Mouse (Mus musculus): ENCODE results near the gene Ranbp3.
A peak's percentile ranks its signal among the peaks of the same experiment; 100 is the strongest.
"Not testable (repeated sequence)": the region's sequence is repeated elsewhere in the genome, so short reads cannot be mapped to it uniquely, and the experiment has no call there.

The Ranbp3 gene

DNA sequence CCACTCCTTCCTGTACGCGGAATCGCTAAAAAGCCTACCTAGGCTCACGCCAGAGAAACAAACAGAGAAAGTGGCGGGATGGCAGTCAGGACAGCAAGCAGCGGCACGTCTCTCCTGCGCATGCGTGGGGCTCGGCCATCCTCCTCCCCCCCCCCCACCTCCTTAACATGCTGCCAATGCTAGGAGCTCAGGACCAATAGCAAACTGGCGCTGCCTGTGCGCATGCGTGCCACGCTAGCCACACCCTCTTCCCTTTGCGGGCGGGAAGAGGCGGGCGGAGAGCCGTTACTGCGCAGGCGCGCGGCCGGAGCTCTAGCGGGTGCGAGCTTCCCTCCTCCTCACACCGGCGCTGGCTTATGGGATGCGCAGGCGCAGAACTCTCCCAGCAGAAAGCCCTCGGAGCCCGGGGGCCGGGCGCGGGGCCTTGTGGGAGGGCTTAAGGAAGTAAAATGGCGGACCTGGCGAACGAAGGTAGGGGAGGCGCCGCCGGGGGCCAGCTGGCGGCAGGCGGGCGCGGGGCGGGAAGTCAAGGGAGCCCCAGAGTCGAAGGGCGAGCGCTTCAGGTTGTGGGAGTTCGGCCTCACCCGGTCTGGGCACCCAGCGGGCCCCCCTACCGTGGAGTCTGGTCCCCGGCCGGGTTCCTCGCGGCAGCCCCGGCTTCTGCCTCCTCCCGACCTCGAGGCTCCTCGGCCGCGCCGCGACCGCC is at the start of gene Ranbp3:
Gene Ranbp3, plus strand, starts transcription at position 354 of the 706 bp plus-strand sequence.
- peak; percentile 99 for DNase-seq (ENCODE audit: low spot score in 2 of 2)

DNA sequence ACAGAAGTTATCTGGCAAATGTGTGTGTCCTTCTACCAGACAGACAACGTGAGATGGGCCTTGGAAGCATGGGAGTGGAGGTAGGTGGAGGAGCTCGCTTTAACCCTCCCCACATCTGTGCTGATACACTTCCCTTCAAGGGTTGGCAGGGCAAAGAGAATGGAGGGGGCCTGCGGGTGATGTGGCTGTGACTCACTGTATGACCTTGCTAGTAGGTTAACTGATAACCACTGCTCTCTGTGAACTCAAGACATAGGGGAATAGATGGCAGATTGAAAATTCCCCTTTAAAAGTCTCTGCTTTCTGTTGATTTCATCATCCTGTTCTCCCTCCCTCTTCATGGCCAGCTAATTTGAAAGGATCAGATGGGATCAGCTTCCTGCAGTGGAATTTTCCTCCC is 47.6 kb upstream of the Ranbp3 start:
- DNase-seq (ENCODE audit: low spot score in 2 of 2) = no peak

DNA sequence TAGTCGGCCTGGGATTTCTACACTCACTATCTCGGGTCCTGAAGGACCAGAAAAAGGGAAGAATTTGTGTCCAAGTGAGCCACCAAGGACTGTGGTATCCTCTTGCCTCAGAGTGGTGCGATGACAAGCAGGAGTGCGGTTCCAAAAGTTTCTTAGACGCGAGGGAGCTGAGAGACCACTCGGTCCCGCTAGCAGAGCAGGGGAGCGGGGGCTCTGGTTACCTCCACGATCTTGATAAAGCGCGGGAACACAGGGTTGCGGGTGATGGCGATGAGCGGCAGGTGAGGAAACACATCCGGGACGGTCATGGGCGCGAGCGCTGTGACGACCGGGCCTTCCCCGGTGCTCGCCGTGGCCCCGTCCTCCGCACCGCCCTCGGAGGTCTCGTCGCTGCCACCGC is 46.8 kb upstream of the Ranbp3 start:
- DNase-seq (ENCODE audit: low spot score in 2 of 2) = no peak

DNA sequence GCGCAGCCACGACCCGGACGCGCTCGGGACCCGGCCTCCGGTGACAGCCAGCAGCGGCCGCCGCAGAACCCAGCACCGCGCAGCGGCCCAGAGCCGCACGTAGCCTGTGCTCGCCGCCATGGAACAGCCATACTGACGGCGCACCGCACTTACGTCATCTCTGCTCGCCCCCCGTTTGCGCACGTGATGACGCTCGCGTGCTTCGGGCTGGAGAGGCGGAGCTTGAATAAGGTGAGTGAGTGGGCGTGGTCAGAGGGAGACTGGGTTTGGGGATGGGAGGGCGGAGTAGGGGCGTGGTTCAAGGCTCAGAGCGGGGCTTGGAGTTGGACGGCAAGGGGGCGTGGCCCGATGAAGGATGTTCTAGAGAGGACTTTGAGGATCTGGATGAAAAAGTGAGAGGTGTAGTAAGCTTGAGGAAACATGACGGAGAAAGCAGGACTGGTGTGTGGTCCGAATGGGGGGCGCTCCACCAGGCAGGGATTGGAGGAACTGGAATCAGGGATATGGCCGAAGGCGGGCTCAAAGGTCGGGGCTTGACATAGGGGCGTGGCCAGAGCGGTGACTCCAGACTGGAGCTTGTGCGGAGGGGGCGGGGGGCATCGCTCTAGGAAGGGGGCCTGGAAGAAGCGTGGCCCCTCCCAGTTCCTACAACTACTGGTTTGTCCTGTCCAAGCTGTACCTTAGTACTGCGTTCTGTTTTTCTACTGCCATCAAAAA is 46.2 kb upstream of the Ranbp3 start, which contains the start of gene Lonp1:
Gene Lonp1, minus strand, starts transcription at position 134 of the 717 bp plus-strand sequence.
- peak; percentile 91 to 93 for DNase-seq (ENCODE audit: low spot score in 2 of 2)

DNA sequence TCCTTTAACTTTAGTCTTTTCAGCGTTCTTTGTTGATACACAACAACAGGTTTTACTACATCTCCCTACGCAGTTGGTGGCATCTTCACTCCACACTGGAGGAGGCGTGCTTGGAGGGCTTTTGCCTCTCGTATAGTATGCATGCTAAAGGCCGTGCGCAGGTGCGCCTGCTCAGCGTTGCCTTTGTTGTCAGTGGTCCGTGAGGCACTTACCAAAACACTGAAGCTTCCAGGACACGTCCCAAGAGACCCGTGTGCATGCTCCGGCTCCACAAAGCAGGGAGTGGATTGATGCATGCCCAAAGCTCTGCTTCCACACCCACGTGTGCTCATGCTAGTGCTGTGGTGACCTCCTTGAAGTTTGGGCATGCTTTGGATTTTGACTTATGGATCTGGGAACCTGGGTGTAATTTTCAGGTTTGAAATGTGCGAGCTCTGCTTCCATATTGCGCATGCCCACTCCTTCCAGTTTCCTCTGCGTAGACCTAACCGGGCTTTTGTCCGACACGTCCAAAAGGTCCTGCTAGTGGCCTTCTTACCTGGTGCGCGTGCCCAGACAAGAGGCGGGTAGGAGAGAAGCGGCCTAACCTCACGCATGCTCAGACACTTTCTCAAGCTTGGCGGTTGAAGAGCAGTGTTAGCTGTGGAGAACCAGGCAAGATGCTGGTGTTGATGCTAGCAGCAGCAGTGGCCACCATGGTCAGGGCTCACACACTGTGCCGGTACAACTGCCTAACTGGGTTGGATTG is 45.4 kb upstream of the Ranbp3 start, which contains the start of gene Catsperd:
Gene Catsperd, plus strand, starts transcription at position 614 of the 748 bp plus-strand sequence.
- no peak for DNase-seq (ENCODE audit: low spot score in 2 of 2)

DNA sequence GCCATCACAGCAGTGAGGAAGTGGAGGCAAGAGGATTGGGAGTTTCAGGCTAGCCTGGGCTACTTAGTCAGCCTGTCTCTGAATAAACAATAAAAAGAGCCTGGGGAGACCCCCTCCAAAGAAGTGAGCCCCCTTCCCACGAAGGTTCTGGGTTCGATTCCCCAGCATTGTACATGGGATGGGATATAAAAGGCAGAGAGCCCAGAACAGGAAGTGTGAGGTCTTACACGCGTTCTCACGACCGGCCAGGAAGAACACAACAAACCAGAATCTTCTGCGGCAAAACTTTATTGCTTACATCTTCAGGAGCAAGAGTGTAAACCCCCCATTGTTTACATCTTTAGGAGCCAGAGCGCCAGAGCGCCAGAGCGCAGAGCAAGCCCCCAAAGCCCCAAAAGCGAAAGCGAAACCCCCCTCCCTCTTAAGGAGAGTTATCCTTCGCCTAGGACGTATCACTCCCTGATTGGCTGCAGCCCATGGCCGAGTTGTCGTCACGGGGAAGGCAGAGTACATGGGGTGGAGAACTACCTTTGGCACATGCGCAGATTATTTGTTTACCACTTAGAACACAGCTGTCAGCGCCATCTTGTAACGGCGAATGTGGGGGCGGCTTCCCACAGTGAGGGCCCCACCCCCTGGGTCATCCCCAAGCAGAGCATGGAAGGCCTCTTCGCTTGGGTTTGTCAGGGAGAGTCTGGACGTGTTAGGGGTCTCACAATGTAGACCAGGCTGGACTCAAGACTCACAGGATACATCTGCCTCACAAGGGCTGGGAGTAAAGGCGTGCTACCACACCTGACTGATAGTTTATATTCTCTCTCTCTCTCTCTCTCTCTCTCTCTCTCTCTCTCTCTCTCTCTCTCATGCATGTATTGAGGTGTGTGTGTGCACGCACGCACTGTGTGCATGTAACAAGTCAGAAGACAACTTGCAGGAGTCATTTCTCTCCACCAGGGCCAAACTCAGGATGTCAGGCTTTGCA is 43.0 kb upstream of the Ranbp3 start:
- not testable (repeated sequence) for DNase-seq (ENCODE audit: low spot score in 2 of 2)

DNA sequence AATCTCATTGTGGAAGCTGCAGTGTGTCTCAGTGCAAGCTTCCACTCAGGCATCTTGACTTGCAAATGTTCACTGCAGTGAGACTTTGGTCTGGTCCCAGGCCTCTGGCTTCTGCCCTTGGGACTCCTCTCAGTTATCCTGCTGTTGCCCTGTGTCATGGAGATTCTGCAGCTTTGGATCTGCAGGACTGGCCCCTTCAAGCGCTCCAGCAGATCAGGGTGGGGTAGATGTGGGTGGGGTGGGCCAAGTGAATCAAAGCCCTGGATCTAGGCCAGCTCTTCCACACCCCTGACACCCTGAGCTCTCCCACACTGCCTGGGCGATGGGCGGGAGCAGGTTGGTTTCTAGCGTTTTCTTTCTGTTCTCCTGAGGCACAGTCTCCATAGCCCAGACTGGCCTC is 41.3 kb upstream of the Ranbp3 start:
- DNase-seq (ENCODE audit: low spot score in 2 of 2) = no peak

DNA sequence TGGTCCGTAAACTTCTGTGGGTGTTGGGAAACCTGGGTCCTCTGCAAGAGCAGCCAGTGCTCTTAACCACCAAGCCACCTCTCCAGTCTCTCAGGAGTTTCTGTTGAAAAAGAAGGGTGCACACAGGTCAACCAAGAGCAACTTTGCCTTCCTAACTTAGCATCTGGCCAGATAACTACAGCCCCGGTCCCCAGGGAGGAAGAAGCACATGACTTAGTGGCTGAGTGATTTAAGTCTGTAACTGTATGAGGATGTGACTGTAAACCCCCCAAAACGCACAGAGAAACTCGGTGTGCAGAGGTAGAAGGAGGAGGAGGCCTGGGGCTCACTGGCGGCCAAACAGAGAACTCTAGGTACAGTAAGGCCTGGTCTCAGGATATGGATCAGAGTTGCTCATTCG is 39.1 kb upstream of the Ranbp3 start:
- DNase-seq (ENCODE audit: low spot score in 2 of 2) = no peak

DNA sequence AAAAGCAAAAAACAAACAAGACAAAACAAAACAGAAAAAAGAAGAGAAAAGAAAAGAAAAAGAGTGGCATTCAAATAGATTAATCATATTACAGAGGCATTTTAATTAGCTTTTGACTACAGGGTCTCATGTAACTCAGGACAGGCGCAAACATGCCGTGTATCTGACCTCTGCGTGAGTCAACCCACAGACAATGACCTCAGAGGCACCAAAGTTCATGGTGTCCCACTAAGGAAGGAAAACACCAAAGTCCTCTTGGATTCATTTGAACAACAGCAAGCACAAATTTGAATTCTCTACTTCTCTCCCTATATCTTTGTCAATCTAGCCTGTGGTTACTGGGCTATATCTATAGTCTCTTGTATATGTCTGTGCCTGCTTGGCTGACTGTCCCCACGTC is 29.9 kb upstream of the Ranbp3 start:
- no peak for DNase-seq (ENCODE audit: low spot score in 2 of 2)

DNA sequence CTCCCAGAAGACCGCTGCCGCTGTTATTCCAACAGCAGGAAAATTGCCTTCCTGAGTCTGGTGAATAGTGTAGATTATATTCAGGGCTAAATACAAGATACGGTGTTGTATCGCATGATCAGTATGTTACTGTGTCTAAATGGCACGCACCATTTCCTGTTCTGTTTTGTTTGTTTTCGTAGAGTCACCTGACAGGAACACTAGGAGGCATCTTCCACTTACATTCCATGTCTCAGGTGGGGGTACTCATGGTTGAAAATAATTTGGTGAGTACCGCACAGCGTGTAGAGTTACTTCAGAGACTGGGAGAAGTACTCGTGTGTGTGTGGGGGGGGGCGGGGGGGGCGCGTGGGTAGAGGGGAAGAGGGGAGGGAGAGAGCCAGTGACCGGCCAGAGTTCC is 25.5 kb upstream of the Ranbp3 start:
- no peak for DNase-seq (ENCODE audit: low spot score in 2 of 2)

DNA sequence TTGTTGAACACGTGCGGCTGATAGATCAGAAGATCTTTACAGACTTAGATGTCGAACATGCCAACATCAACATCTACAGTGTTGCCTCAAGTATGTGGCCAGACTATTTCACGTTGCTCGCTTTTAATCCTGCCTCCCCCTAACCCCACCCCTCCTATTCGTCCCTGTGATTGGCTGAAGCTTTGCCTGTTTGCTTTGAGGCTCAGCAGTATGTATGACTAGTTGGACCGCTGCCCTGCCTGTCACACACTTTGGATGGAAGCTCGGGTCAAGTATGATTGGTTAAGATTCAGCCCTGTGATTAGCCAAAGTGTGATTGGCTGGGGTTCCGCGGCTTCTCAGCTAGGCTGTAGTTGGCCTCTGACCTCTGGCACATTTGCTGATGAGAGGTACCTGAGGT is 21.3 kb upstream of the Ranbp3 start:
- no peak for DNase-seq (ENCODE audit: low spot score in 2 of 2)

DNA sequence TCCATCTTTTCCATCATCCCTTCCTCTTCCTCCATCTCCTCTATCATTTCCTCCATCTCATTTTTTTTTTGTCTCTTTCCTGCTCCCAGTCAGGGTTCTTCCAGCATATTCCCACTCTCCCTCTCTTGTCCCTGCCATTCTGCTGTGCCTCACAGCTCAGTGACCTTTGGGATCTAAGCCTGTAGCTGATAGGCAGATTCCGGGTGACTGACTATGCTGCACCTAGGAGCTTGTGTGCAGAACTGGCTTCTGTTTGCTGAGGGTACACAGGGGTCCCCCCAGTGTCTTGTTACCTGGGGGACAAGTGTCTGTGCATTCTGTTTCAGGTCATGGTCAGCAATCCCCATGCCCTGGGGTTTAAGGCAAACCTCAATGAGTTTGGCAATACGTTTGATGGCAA is 18.3 kb upstream of the Ranbp3 start:
- DNase-seq (ENCODE audit: low spot score in 2 of 2) = no peak

DNA sequence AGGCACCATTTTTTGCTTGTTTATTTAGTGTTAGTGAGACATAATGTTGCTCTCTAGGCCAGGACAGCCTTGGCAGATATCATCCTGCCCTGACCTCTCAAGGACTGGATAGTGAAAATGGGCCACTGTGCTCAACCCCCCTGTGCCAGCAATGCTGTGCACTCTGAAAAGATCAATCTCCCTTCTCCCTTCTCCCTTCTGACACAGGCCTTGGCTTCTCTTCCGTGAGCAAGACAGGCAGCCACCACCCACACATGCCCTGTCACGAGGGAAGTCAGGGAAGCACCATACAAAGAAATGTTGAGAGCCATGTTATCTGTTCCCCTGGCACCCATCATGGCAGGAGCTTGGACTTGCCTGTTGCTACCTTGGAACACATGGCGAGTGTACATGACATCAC is 17.8 kb upstream of the Ranbp3 start:
- DNase-seq (ENCODE audit: low spot score in 2 of 2) = no peak

DNA sequence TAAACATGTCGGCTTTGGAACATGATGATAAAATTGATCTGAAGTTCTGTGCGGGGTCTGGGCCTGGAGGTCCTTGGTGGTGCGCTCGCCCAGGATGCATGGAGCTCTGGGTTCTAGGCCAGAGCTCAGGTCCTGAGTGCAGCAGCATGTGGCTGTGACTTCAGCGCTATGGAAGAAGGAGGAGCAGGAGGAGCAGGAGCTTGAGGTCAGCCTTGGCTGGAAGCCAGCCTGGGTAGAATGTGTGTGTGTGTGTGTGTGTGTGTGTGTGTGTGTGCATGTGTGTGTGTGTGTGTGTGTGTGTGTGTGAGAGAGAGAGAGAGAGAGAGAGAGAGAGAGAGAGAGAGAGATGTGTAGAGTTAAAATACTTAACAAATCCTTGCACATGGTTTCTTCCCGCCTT is 16.9 kb upstream of the Ranbp3 start:
- no peak for DNase-seq (ENCODE audit: low spot score in 2 of 2)

DNA sequence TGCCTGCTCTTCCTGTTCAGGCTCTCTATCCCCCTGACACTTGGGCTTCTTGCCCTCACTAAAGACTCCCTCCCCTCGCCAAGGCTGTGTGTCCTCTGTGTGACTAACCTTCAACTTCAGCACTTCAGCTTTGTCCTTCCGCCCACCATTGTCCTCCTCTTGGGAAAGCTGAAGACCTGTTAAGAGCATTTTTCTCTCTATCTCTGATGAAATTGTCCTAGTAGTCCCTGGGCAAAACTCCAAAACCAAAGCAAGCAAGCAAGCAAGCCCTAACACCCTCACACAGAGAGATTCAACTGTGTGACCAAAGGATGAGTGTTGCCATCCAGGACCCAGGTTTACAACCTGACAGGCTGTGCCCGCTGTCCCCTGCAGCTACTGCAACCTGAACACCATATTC is 9.4 kb upstream of the Ranbp3 start:
- no peak for DNase-seq (ENCODE audit: low spot score in 2 of 2)

DNA sequence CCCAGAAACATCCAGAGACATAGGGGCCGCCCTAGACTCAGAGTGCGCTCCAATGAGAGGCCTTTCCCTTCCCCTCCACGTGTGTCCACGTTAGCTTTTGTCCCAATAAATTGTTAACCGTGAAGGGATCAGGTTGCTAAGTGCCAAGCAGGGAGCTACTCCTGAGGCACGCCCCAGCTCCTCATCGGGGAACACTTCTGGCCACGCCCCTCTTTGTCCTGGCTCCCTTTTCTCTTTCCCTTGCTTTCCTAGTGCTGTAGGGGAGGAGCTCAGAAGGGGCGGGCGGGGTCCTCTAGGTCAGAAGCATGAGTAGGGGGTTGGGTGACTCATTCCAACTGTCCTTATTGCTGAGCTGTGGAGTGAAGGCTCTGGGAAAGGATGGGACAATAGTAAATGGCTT is 8.8 kb upstream of the Ranbp3 start:
- DNase-seq (ENCODE audit: low spot score in 2 of 2) = no peak

DNA sequence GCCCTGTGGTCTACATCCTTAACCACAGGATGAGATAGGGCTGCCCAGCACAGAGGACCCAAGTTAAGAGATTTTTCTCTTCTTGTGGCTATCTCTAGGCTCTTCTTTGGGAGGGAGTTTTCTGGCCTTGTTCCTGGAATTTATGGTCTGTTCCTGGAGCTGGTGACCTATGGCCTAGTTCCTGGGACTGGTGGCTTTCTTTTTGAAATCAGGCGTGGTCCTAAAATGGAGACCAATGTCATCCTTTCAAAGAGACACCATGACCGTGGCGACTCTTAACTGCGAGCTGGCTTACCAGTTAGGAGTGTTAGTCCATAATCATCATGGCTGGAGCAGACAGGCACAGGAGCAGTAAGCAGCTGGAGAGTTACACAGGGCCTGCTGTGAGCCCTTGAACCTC is 6.7 kb upstream of the Ranbp3 start:
- DNase-seq (ENCODE audit: low spot score in 2 of 2) = no peak

DNA sequence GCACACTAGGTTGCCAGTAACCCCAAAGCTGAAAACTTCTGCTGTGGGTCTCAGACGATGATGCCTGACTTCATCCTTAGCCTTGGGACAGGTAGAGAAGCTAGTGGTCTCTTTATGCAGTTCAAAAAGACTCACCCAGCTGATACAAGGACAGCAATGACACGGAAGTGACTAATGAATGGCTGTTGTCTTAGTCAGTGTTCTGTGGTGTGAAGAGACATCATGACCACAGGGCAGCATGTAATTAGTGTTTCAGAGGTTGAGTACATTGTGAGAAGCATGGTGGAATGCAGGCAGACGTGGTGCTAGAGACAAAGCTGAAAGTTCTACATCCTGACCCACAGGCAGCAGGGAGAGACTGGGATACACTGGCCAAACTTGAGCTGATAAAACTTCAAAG is 5.5 kb upstream of the Ranbp3 start:
- DNase-seq (ENCODE audit: low spot score in 2 of 2) = no peak

DNA sequence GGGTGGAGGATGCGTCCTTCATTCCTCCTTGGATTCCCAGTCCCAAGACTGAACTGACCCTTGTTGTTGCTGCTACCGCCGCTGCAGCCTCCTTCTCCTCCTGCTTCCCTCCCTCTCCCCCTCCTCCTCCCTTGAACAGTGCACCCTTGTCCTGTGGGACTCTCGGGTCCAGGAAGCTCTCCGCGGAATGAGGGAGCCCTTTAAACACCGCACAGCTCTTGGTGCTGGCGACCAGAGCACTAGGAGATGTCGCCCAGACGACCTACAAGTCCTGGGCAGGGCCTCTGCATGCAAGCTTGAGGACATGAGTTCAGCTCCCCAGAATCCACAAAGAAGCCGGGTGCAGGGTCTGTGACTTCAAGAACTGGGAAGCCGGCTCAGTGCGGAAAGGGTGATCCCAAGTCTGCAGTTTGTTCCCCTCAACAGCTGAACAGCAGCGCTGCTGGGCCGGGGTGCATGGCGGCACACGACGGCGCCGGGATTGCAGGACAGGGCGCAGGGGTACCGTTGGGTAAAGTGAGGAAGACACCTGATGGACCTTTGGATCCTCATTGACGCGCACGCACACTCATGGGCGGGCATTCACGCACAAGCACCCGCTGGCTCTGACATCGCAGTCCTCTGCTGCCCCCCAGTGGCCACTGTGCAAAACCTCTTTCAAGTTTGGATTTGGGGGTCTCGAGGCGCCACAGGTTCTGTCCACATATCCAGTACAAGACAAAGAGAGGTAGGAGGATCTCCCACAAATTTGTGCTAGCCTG is 4.5 kb upstream of the Ranbp3 start:
- DNase-seq (ENCODE audit: low spot score in 2 of 2) = peak; percentile 53 to 70

DNA sequence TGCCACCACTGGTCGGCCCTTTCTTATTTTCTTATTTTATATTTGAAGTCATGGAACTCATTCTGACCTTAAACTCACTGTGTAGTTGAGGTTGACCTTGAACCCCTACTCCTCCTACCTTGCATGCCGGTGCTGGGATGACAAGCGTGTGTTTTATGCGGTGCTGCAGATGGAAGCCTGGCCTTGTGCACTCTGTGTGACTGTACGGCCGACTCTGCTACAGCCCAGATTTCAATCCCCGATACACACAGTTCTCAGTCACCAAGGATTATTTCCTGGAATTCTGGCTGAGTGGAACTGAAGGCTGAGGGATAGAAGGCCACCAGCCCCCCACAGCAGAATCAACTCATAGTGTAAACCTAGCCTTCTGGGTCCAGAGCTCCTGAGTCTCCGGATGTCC is 3.3 kb upstream of the Ranbp3 start:
- no peak for DNase-seq (ENCODE audit: low spot score in 2 of 2)
